Mouse (Mus musculus) ES-E14 (cell line): ENCODE data around the gene Gm20481. TPM values are rescaled to one million over a fixed set of nuclear protein-coding genes. Genes with fewer than 3 reads are reported as not detected.
"Not testable (repeated sequence)": the region's sequence is repeated elsewhere in the genome, so short reads cannot be mapped to it uniquely, and the experiment has no call there.

Experiments
- DNase-seq: peaks from one replicate; pipeline ENCODE4 v3.0.0-alpha.2; 2013; ENCODE audit warnings: low read depth, low spot score
- H3K27ac ChIP-seq: 2 replicates; pipeline ENCODE4 v1.5.1; 2012; ENCODE audit warnings: low read depth, mild to moderate bottlenecking, low read length, moderate library complexity, mixed read lengths; ENCODE audit not compliant: poor library complexity, insufficient read depth, severe bottlenecking
- H3K36me3 ChIP-seq: 2 replicates; pipeline ENCODE4 v1.6.1; 2012; ENCODE audit warnings: mild to moderate bottlenecking, low read length, moderate library complexity, mixed read lengths; ENCODE audit not compliant: control insufficient read depth, poor library complexity, insufficient read depth, severe bottlenecking
- H3K4me1 ChIP-seq, 2 experiments: fragments of 150-350 bp in 1 of 2; sonication (generic) in 1 of 2; 2 replicates each; pipeline ENCODE4 v1.6.1; 2012; ENCODE audit warnings: low read length in 2 of 2, mild to moderate bottlenecking in 1 of 2, mixed read lengths in 1 of 2; ENCODE audit not compliant: control insufficient read depth in 2 of 2, insufficient read depth in 2 of 2, poor library complexity in 1 of 2
- H3K4me3 ChIP-seq, 2 experiments: fragments of 150-350 bp in 1 of 2; sonication (generic) in 1 of 2; 2 replicates each; pipeline ENCODE4 v1.5.1; 2012; ENCODE audit warnings: low read length in 2 of 2, low read depth in 1 of 2, mild to moderate bottlenecking in 1 of 2, mixed read lengths in 1 of 2; ENCODE audit not compliant: insufficient read depth in 1 of 2, poor library complexity in 1 of 2, severe bottlenecking in 1 of 2
- H3K9ac ChIP-seq: 2 replicates; pipeline ENCODE4 v1.6.1; 2012; ENCODE audit warnings: low read depth, mild to moderate bottlenecking, low read length, mixed read lengths; ENCODE audit not compliant: poor library complexity, insufficient read depth, severe bottlenecking
- H3K9me3 ChIP-seq: fragments of 150-350 bp; sonication (generic); 2 replicates; pipeline ENCODE4 v1.6.1; 2012; ENCODE audit warnings: low read depth, mild to moderate bottlenecking, low read length; ENCODE audit not compliant: control insufficient read depth, insufficient read depth
- CHD2 ChIP-seq: IDR thresholded peaks from 2 replicates; pipeline ENCODE4 v1.6.1; 2014; ENCODE audit warnings: mild to moderate bottlenecking, low read depth, low read length, inconsistent platforms
- HCFC1 ChIP-seq: IDR thresholded peaks from 2 replicates; pipeline ENCODE4 v1.6.1; 2012; ENCODE audit warnings: low read length, inconsistent platforms, borderline replicate concordance; ENCODE audit not compliant: insufficient read depth
- MAFK ChIP-seq: IDR thresholded peaks from 2 replicates; pipeline ENCODE4 v1.6.1; 2014; ENCODE audit warnings: mild to moderate bottlenecking, low read depth, low read length, inconsistent platforms; ENCODE audit not compliant: insufficient read depth
- ZC3H11A ChIP-seq: IDR thresholded peaks from 2 replicates; pipeline ENCODE4 v1.6.1; 2012; ENCODE audit warnings: low read depth, mild to moderate bottlenecking, inconsistent platforms, low read length, borderline replicate concordance
- ZNF384 ChIP-seq: IDR thresholded peaks from 2 replicates; pipeline ENCODE4 v1.6.1; 2012; ENCODE audit warnings: low read depth, low read length, inconsistent platforms
- in situ Hi-C, 2 experiments: fragments of 600-800 bp; cut with MboI; formaldehyde crosslinking; loops; one replicate each; pipeline ENCODE4 v1.15.1; 2025; ENCODE audit warnings: low sequenced_read_pairs in 2 of 2, inconsistent platforms in 1 of 2; ENCODE audit not compliant: unreplicated experiment in 2 of 2
- total RNA-seq: library from RNA; depleted of rRNA; stranded (reverse); fragments of 300-350 nt; gene quantifications from 2 replicates; pipeline ENCODE4 v1.2.3, GENCODE M21; 2012

The Gm20481 gene
- total RNA-seq, 1 experiment, result 1.9 TPM

DNA sequence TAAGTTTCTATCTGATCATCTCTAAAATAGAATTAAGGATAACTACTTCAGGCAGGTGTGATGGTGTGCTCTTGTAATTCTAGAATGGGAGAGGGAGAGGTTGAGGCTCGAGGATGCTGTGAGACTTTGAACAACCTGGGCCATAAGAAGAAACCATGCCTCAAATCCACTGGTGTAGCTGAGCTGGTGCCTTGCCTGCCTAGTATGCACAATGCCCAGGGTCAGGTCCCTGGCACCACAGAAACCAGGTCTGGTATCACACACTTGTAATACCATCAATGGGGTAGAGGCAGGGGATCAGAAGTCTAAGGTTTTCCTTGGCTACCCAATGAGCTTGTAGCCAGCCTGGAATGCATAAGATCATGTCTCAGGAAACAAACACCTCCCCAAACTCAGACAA is 6.9 kb upstream of the Gm20481 start:
- Histone ChIP-seq H3K4me1 (peaks cover 3 to 16% of the 10 kb centered on the region in 2 experiments; a peak in 2 of 4 replicates), H3K9me3 (no peaks in the 10 kb centered on the region), H3K4me3 (no peak overlapping the region), H3K9ac (no peak overlapping the region), H3K36me3 (no peaks in the 10 kb centered on the region), H3K27ac (no peak overlapping the region)
- TF ChIP-seq CHD2, result no peak
- TF ChIP-seq ZNF384, result no peak
- no peak for TF ChIP-seq MAFK
- no peak for TF ChIP-seq ZC3H11A
- TF ChIP-seq HCFC1, result no peak
- in situ Hi-C loops, result no loop called here
- no peak for DNase-seq

- TF ChIP-seq ZC3H11A, result no peak
- no peak for TF ChIP-seq CHD2
- no peak for TF ChIP-seq ZNF384
- TF ChIP-seq HCFC1, result no peak
- TF ChIP-seq MAFK, result no peak
Observed at GRCm38 (mm10) chr17:34964640-34965049, 5.1 kb upstream of the Gm20481 start.

DNA sequence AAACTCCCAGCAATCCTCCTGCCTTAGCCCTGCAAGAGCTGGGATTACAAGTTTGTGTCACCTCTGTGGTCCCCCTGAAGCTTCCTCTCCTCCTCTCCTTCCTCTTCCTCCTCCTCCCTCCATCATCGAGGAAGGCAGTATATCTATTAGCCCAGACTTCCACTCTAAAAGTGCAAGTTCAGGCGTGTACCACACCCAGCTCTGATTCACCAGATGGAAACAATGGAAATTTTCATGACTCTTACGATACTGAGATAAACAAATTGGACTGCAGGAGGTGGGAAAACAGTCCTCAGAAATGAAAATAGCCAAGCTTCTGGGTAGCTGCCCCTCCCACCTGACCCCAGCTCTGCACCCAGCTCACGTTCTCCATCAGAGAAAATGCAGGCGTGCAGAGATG is 4.1 kb upstream of the Gm20481 start:
- Histone ChIP-seq H3K9ac (no peak overlapping the region), H3K4me1 (peaks cover 3 to 13% of the 10 kb centered on the region in 2 experiments; a peak in 2 of 4 replicates), H3K36me3 (no peaks in the 10 kb centered on the region), H3K4me3 (no peak overlapping the region), H3K9me3 (no peaks in the 10 kb centered on the region), H3K27ac (no peak overlapping the region)
- TF ChIP-seq HCFC1 (no peak), MAFK (no peak), CHD2 (no peak), ZC3H11A (no peak), ZNF384 (no peak)
- in situ Hi-C loops, result no loop called here
- no peak for DNase-seq

More at GRCm38 (mm10) chr17:34964640-34965049, 5.1 kb upstream of the Gm20481 start:
- no peak for DNase-seq
- no peak overlapping the region for H3K9ac ChIP-seq
- in situ Hi-C loops, result no loop called here
- H3K27ac ChIP-seq, result no peak overlapping the region
- peaks cover 3 to 16% of the 10 kb centered on the region in 2 experiments; a peak in 2 of 4 replicates for H3K4me1 ChIP-seq
- H3K9me3 ChIP-seq, result no peaks in the 10 kb centered on the region
- no peaks in the 10 kb centered on the region for H3K36me3 ChIP-seq
- H3K4me3 ChIP-seq, result no peak overlapping the region

DNA sequence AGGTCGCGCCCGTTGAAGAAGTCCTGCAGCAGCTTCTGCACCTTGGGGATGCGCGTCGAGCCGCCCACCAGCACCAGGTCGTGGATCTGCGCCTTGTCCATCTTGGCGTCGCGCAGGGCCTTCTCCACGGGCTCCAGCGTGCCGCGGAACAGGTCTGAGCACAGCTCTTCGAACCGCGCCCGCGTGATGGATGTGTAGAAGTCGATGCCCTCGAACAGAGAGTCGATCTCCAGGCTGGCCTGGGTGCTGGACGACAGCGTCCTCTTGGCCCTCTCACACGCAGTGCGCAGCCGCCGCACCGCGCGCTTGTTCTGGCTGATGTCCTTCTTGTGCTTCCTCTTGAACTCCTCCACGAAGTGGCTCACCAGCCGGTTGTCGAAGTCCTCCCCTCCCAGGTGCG is 1.1 kb downstream of the Gm20481 start:
- H3K4me3 ChIP-seq, H3K9me3 ChIP-seq, in situ Hi-C loops, DNase-seq, H3K9ac ChIP-seq, H3K36me3 ChIP-seq, H3K4me1 ChIP-seq, H3K27ac ChIP-seq: not testable (repeated sequence)

DNA sequence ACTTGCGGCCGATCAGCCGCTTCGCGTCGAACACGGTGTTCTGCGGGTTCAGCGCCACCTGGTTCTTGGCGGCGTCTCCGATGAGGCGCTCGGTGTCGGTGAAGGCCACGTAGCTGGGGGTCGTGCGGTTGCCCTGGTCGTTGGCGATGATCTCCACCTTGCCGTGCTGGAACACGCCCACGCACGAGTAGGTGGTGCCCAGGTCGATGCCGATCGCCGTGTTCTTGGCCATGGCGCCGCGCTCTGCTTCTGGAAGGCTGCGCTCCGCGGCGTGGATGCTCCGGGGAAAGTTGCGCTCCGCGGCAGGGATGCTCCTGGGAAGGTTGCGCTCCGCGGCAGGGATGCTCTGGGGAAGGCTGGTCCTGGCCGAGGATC is 2.0 kb downstream of the Gm20481 start:
- H3K9me3 ChIP-seq, DNase-seq, in situ Hi-C loops, H3K4me1 ChIP-seq, H3K27ac ChIP-seq, H3K36me3 ChIP-seq, H3K9ac ChIP-seq: not testable (repeated sequence)
- peak overlapping the region in 1 of 2 experiments; percentile 35; a peak in 1 of 4 replicates for H3K4me3 ChIP-seq

- H3K4me1 ChIP-seq, in situ Hi-C loops, H3K36me3 ChIP-seq, DNase-seq, H3K9ac ChIP-seq, H3K27ac ChIP-seq, H3K9me3 ChIP-seq: not testable (repeated sequence)
- peak within 1 kb of the TSS; percentile 35; a peak in 3 of 4 replicates for H3K4me3 ChIP-seq
Observed at GRCm38 (mm10) chr17:34972069-34972749, 2.5 kb downstream of the Gm20481 start, which contains the start of the genes Hspa1a and Hspa1l. Hspa1a (minus strand) TSS chr17:34972156. Hspa1l (plus strand) TSS chr17:34972703.
